Mouse (Mus musculus): ENCODE measurements around the gene Lpin2.

DNA sequence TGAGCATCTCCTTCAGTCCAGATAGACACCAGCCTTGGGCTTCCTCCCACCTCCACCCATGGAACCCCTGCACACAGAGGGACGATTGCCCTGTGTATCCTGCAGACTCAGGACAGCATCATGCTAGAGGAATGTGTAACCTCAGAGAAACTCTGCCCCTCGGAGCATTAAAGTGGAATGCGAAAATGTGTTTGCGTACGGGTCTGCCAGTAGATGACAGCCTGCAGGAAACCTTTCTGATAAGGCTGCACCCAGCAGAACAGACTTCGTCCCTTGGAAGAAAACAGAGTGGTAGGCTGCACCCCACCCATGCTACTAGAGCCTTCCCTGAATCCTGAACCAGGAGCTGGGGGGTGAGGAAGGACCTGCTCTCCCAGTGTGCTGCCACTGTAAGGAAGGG lies 102.5 kb downstream of the Lpin2 start:
- no peak for TF ChIP-seq POLR2A (IDR thresholded peaks at IDR 0.05; ENCODE audit: low read depth, low read length)
- TF ChIP-seq CTCF (IDR thresholded peaks at IDR 0.05; ENCODE audit: borderline replicate concordance, insufficient read depth, low read length) = no peak
